Comparison of ENCODE assay signal across 14 mouse cellular contexts in genomic region chr16:5368897-5369558, GRCm38 (mm10).
A peak's percentile ranks its signal among the peaks of the same experiment; 100 is the strongest.
DNase-seq lines count a peak whose midpoint lies in the region; ATAC-seq and TF ChIP-seq lines count a peak whose summit lies in the region.
"Had no signal": no experiment of that assay in that cellular context is flagged by ENCODE, and none has a peak within 500 bp of the region (broad histone marks: within the 10 kb centered on the region; RNA-seq: fewer than 3 reads in every experiment).

No protein-coding gene starts in this region.

- ATAC-seq in hindbrain, embryonic 11.5 days (ENCODE audit: low FRiP score): peak; percentile 69; the same call in 1 of the 2 replicates
- ATAC-seq in hindbrain, postnatal 0 days: no peak

- H3K9me3 ChIP-seq in hindbrain, embryonic 11.5 days (ENCODE audit: control insufficient read depth, low read length): no peaks in the 10 kb centered on the region
- H3K9me3 ChIP-seq in hindbrain, postnatal 0 days (ENCODE audit: low read length): no peaks in the 10 kb centered on the region
- no peaks in the 10 kb centered on the region for H3K9me3 ChIP-seq in limb, embryonic 10.5 days (replicated peaks)
- H3K9me3 ChIP-seq: embryonic facial prominence, embryonic 15.5 days; hindbrain, embryonic 15.5 days had no signal

- 37% methylated on average over 7 of the region's 7 CpGs for WGBS in hindbrain, embryonic 11.5 days
- 39% methylated on average over 7 of the region's 7 CpGs for WGBS in hindbrain, postnatal 0 days
- WGBS in limb, embryonic 10.5 days: 29% methylated on average over 7 of the region's 7 CpGs

- no peak overlapping the region for H3K4me3 ChIP-seq in hindbrain, embryonic 11.5 days (ENCODE audit: low read depth, low read length)
- no peak overlapping the region for H3K4me3 ChIP-seq in hindbrain, postnatal 0 days (ENCODE audit: low read length)
- no peak overlapping the region for H3K4me3 ChIP-seq in limb, embryonic 10.5 days
- H3K4me3 ChIP-seq: embryonic facial prominence, embryonic 15.5 days; heart, adult 2 months; hindbrain, embryonic 15.5 days had no signal

- 0 out of 2 replicates have a peak, but pooled peaks cover 3% of the 10 kb centered on the region for H3K4me1 ChIP-seq in hindbrain, embryonic 11.5 days (replicated peaks; ENCODE audit: control insufficient read depth, insufficient read depth, low read length)
- H3K4me1 ChIP-seq in hindbrain, postnatal 0 days (ENCODE audit: insufficient read depth, low read length): no peaks in the 10 kb centered on the region
- peaks cover 15% of the 10 kb centered on the region for H3K4me1 ChIP-seq in limb, embryonic 10.5 days
- H3K4me1 ChIP-seq: hindbrain, embryonic 15.5 days had no signal

- H3K4me2 ChIP-seq in hindbrain, embryonic 11.5 days (replicated peaks; ENCODE audit: low read depth, low read length): no peak overlapping the region; the same call in 1 of the 2 replicates
- no peak overlapping the region for H3K4me2 ChIP-seq in hindbrain, postnatal 0 days (ENCODE audit: low read depth, low read length)
- H3K4me2 ChIP-seq: embryonic facial prominence, embryonic 15.5 days; hindbrain, embryonic 15.5 days had no signal

- H3K27ac ChIP-seq in hindbrain, embryonic 11.5 days (ENCODE audit: low read depth, low read length): no peak overlapping the region
- H3K27ac ChIP-seq in hindbrain, postnatal 0 days: no peak overlapping the region
- H3K27ac ChIP-seq in limb, embryonic 10.5 days: peak overlapping the region; percentile 19; the same call in 1 of the 2 replicates
- H3K27ac ChIP-seq: embryonic facial prominence, embryonic 15.5 days; heart, adult 2 months; hindbrain, embryonic 15.5 days; liver, embryonic 14.5 days had no signal

- TF ChIP-seq CTCF in hindbrain, postnatal 0 days (IDR thresholded peaks at IDR 0.05; ENCODE audit: low read depth): no peak

- H3K9ac ChIP-seq in hindbrain, embryonic 11.5 days (ENCODE audit: low read depth, low read length): no peak overlapping the region
- H3K9ac ChIP-seq in hindbrain, postnatal 0 days (replicated peaks; ENCODE audit: low read length): no peak overlapping the region
- H3K9ac ChIP-seq: embryonic facial prominence, embryonic 15.5 days; hindbrain, embryonic 15.5 days; liver, embryonic 14.5 days had no signal

- peak; percentile 38 for DNase-seq in hindbrain, embryonic 11.5 days (ENCODE audit: low spot score)
- no peak for DNase-seq in hindbrain, postnatal 0 days (ENCODE audit: low spot score)
- peak; percentile 40 for DNase-seq in CD4-positive, CD25-positive, alpha-beta regulatory T cell, adult 2 months (ENCODE audit: low read depth, low spot score)
- DNase-seq in embryo, embryonic 9.5 days (ENCODE audit: extremely low spot score): peak; percentile 35
- DNase-seq in limb, embryonic 10.5 days (ENCODE audit: low spot score): no peak
- no peak for DNase-seq in ovary, adult 18-20 months (ENCODE audit: low spot score)
- DNase-seq in right cerebral cortex, postnatal 14 days: no peak
- no peak for DNase-seq in frontal cortex, postnatal 36 days (ENCODE audit: low spot score in 2 of 2)
- DNase-seq: heart, adult 2 months; lung, postnatal 36 days; thymus, adult 2 months had no signal

- H3K27me3 ChIP-seq in hindbrain, embryonic 11.5 days (ENCODE audit: control insufficient read depth, insufficient read depth, low read length): no peaks in the 10 kb centered on the region
- no peaks in the 10 kb centered on the region for H3K27me3 ChIP-seq in hindbrain, postnatal 0 days (ENCODE audit: insufficient read depth, low read length)
- no peaks in the 10 kb centered on the region for H3K27me3 ChIP-seq in limb, embryonic 10.5 days (ENCODE audit: low read depth, poor library complexity, severe bottlenecking)
- H3K27me3 ChIP-seq: embryonic facial prominence, embryonic 15.5 days; hindbrain, embryonic 15.5 days had no signal

- H3K36me3 ChIP-seq in hindbrain, embryonic 11.5 days (ENCODE audit: control insufficient read depth, insufficient read depth, low read length): no peaks in the 10 kb centered on the region
- no peaks in the 10 kb centered on the region for H3K36me3 ChIP-seq in hindbrain, postnatal 0 days (ENCODE audit: insufficient read depth, low read length)
- no peaks in the 10 kb centered on the region for H3K36me3 ChIP-seq in limb, embryonic 10.5 days
- H3K36me3 ChIP-seq: embryonic facial prominence, embryonic 15.5 days; hindbrain, embryonic 15.5 days had no signal

Comparison
In these comparisons a context has a peak if more than half of its experiments do, and no peak if none do; other contexts are left out.
1. DNase-seq: peak in hindbrain, embryonic 11.5 days (single experiment), CD4-positive, CD25-positive, alpha-beta regulatory T cell, adult 2 months (single experiment) and embryo, embryonic 9.5 days (single experiment); none in hindbrain, postnatal 0 days (single experiment), limb, embryonic 10.5 days (single experiment), ovary, adult 18-20 months (single experiment), right cerebral cortex, postnatal 14 days (single experiment) and frontal cortex, postnatal 36 days (0 of 2).